Mouse (Mus musculus) CH12.LX (cell line): ENCODE results near the gene Epb41l3. TPM values are rescaled to one million over a fixed set of nuclear protein-coding genes. Genes with fewer than 3 reads are reported as not detected.
A peak's percentile ranks its signal among the peaks of the same experiment; 100 is the strongest.

Source experiments
- DNase-seq: peaks from one replicate; pipeline ENCODE4 v3.0.0-alpha.2; 2013; ENCODE audit errors: extremely low read depth
- H3K27ac ChIP-seq: 2 replicates; pipeline ENCODE4 v1.5.1; 2012; ENCODE audit warnings: low read depth, mild to moderate bottlenecking, control low read depth, moderate library complexity; ENCODE audit not compliant: insufficient read depth
- H3K27me3 ChIP-seq: replicated peaks from 2 replicates; pipeline ENCODE3; 2012; ENCODE audit warnings: inconsistent platforms
- H3K36me3 ChIP-seq, 2 experiments: replicated peaks in 1 of 2; 2 replicates each; pipeline versions ENCODE3 to v1.6.1; 2012; ENCODE audit warnings: inconsistent platforms in 1 of 2, low read length in 1 of 2, mild to moderate bottlenecking in 1 of 2, mixed read lengths in 1 of 2, moderate library complexity in 1 of 2; ENCODE audit not compliant: control insufficient read depth in 1 of 2, insufficient read depth in 1 of 2
- H3K4me1 ChIP-seq, 2 experiments: 2 replicates each; pipeline ENCODE4 v1.6.1; 2012; ENCODE audit warnings: inconsistent platforms in 1 of 2, moderate library complexity in 1 of 2; ENCODE audit not compliant: insufficient read depth in 2 of 2, control insufficient read depth in 1 of 2
- H3K4me2 ChIP-seq: 2 replicates; pipeline ENCODE4 v1.6.1; 2012; ENCODE audit warnings: low read depth, mild to moderate bottlenecking, control low read depth; ENCODE audit not compliant: poor library complexity, insufficient read depth, severe bottlenecking
- H3K4me3 ChIP-seq, 3 experiments: fragments of 150-350 bp in 1 of 3; sonication (generic) in 1 of 3; replicated peaks in 1 of 3; 2 replicates each; pipeline versions ENCODE3 to v1.5.1; 2011 to 2012; ENCODE audit warnings: low read depth in 2 of 3, low read length in 2 of 3, mild to moderate bottlenecking in 2 of 3, moderate library complexity in 2 of 3, control low read depth in 1 of 3, improper control_type of control experiment in 1 of 3, inconsistent platforms in 1 of 3, mixed read lengths in 1 of 3; ENCODE audit not compliant: poor library complexity in 1 of 3
- H3K79me2 ChIP-seq: replicated peaks from 2 replicates; pipeline ENCODE4 v1.6.1; 2012; ENCODE audit warnings: mild to moderate bottlenecking, moderate library complexity; ENCODE audit not compliant: control insufficient read depth, poor library complexity, insufficient read depth, severe bottlenecking; ENCODE audit errors: extremely low read depth
- H3K9ac ChIP-seq: 2 replicates; pipeline ENCODE4 v1.6.1; 2012; ENCODE audit warnings: low read depth, mild to moderate bottlenecking, control low read depth, moderate library complexity; ENCODE audit not compliant: insufficient read depth
- H3K9me3 ChIP-seq: replicated peaks from 2 replicates; pipeline ENCODE3; 2012; ENCODE audit warnings: low read length, inconsistent platforms, mixed read lengths
- CHD1 ChIP-seq: IDR thresholded peaks from 2 replicates; pipeline ENCODE4 v1.6.1; 2012; ENCODE audit warnings: low read depth, low read length, improper control_type of control experiment, inconsistent platforms
- CHD2 ChIP-seq: IDR thresholded peaks from 2 replicates; pipeline ENCODE4 v1.6.1; 2011; ENCODE audit warnings: low read length, improper control_type of control experiment
- E2F4 ChIP-seq: IDR thresholded peaks from 2 replicates; pipeline ENCODE4 v1.6.1; 2011; ENCODE audit warnings: low read depth, low read length, improper control_type of control experiment; ENCODE audit not compliant: insufficient replicate concordance
- ELF1 ChIP-seq: IDR thresholded peaks from 2 replicates; pipeline ENCODE4 v1.6.1; 2014; ENCODE audit warnings: low read depth, mild to moderate bottlenecking, inconsistent platforms, low read length, improper control_type of control experiment
- ETS1 ChIP-seq: conservative IDR thresholded peaks from 2 replicates; pipeline ENCODE4 v1.6.1; 2012; ENCODE audit warnings: low read depth, mild to moderate bottlenecking, inconsistent platforms, low read length, improper control_type of control experiment, moderate library complexity
- GABPA ChIP-seq: IDR thresholded peaks from 2 replicates; pipeline ENCODE4 v1.6.1; 2012; ENCODE audit warnings: low read depth, low read length, improper control_type of control experiment, inconsistent platforms; ENCODE audit not compliant: insufficient replicate concordance
- JUND ChIP-seq: conservative IDR thresholded peaks from 2 replicates; pipeline ENCODE4 v1.6.1; 2011; ENCODE audit warnings: low read depth, low read length, improper control_type of control experiment
- KAT2A ChIP-seq: IDR thresholded peaks from 2 replicates; pipeline ENCODE4 v1.6.1; 2012; ENCODE audit warnings: low read length, improper control_type of control experiment, inconsistent platforms; ENCODE audit not compliant: insufficient replicate concordance
- MAX ChIP-seq: IDR thresholded peaks from 2 replicates; pipeline ENCODE4 v1.6.1; 2011; ENCODE audit warnings: low read length, improper control_type of control experiment
- MEF2A ChIP-seq: IDR thresholded peaks from 2 replicates; pipeline ENCODE4 v1.6.1; 2014; ENCODE audit warnings: low read depth, mild to moderate bottlenecking, inconsistent platforms, low read length, improper control_type of control experiment, borderline replicate concordance
- MYC ChIP-seq: IDR thresholded peaks from 2 replicates; pipeline ENCODE4 v1.6.1; 2011; ENCODE audit warnings: low read depth, mild to moderate bottlenecking, improper control_type of control experiment, low read length
- POLR2A ChIP-seq: IDR thresholded peaks from 2 replicates; pipeline ENCODE4 v1.6.1; 2011; ENCODE audit warnings: low read depth, mild to moderate bottlenecking, improper control_type of control experiment, low read length
- POLR2AphosphoS2 ChIP-seq: IDR thresholded peaks from 2 replicates; pipeline ENCODE4 v1.6.1; 2011; ENCODE audit warnings: low read depth, low read length, improper control_type of control experiment
- RAD21 ChIP-seq: IDR thresholded peaks from 2 replicates; pipeline ENCODE4 v1.6.1; 2011; ENCODE audit warnings: low read depth, mild to moderate bottlenecking, low read length, improper control_type of control experiment, moderate library complexity
- RCOR1 ChIP-seq: conservative IDR thresholded peaks from 2 replicates; pipeline ENCODE4 v1.6.1; 2012; ENCODE audit warnings: low read depth, mild to moderate bottlenecking, inconsistent platforms, low read length, improper control_type of control experiment
- SMC3 ChIP-seq: IDR thresholded peaks from 2 replicates; pipeline ENCODE4 v1.6.1; 2011; ENCODE audit warnings: low read depth, low read length, improper control_type of control experiment
- UBTF ChIP-seq: IDR thresholded peaks from 2 replicates; pipeline ENCODE4 v1.6.1; 2012; ENCODE audit warnings: low read depth, mild to moderate bottlenecking, inconsistent platforms, low read length, improper control_type of control experiment, moderate library complexity
- USF1 ChIP-seq: IDR thresholded peaks from 2 replicates; pipeline ENCODE4 v1.6.1; 2014; ENCODE audit warnings: low read depth, mild to moderate bottlenecking, inconsistent platforms, low read length, improper control_type of control experiment
- USF2 ChIP-seq: conservative IDR thresholded peaks from 2 replicates; pipeline ENCODE4 v1.6.1; 2011; ENCODE audit warnings: low read depth, low read length, improper control_type of control experiment
- ZKSCAN1 ChIP-seq: IDR thresholded peaks from 2 replicates; pipeline ENCODE4 v1.6.1; 2012; ENCODE audit warnings: low read depth, inconsistent platforms, low read length, improper control_type of control experiment, borderline replicate concordance
- ZMIZ1 ChIP-seq: IDR thresholded peaks from 2 replicates; pipeline ENCODE4 v1.6.1; 2012; ENCODE audit warnings: low read depth, mild to moderate bottlenecking, inconsistent platforms, low read length, improper control_type of control experiment
- dilution Hi-C: fragments of 300-500 bp; cut with MboI; formaldehyde crosslinking; loops from 2 replicates; pipeline ENCODE4 v1.14.3; 2020; ENCODE audit warnings: low sequenced_read_pairs; ENCODE audit not compliant: extremely low pct_unique_long_range_greater_than_20kb, extremely low pct_ligation_motif_present
- in situ Hi-C: fragments of 300-500 bp; cut with MboI; formaldehyde crosslinking; loops from 3 replicates; pipeline ENCODE4 v1.14.3; 2019; ENCODE audit warnings: low sequenced_read_pairs, low pct_ligation_motif_present, low pct_unique_long_range_greater_than_20kb, mixed read lengths
- polyA plus RNA-seq: library from polyadenylated mRNA; unstranded; fragments of >175 nt; gene quantifications from 2 replicates; pipeline ENCODE4 v1.2.1, GENCODE M21; 2012; ENCODE audit warnings: low read depth; ENCODE audit not compliant: insufficient read length
- total RNA-seq, 2 experiments: library from RNA; depleted of rRNA; stranded (reverse); fragments of 300-350 nt in 1 of 2; fragments of >200 nt in 1 of 2; gene quantifications; 2 replicates each; pipeline ENCODE4 v1.2.3; 2012 to 2014

The Epb41l3 gene
- total and polyA plus RNA-seq, 3 experiments: not detected

DNA sequence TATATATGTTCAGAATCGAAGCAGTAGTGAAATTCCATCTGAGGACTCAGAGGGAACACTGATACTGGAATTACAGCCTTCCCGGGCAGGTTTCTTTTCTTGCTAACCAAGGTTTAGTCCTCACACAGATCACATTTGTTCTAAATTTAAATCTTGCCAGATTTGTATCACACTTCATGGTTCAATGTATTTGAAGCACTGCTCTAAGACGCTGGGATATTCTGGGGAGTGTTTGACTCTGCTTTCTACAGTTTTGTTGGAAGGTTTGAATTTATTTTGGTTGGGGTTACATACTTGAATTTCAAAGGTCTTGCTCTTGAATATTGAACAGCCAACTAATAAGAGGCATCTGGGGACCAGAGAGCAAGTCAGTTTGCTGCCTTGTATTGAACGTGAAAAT is 234.4 kb downstream of the Epb41l3 start:
- no peak for DNase-seq
- Histone ChIP-seq H3K4me3 (no peak overlapping the region), H3K79me2 (no peaks in the 10 kb centered on the region), H3K4me1 (no peaks in the 10 kb centered on the region), H3K9ac (no peak overlapping the region), H3K9me3 (peaks cover 35% of the 10 kb centered on the region), H3K36me3 (no peaks in the 10 kb centered on the region), H3K27me3 (no peaks in the 10 kb centered on the region), H3K4me2 (no peak overlapping the region), H3K27ac (no peak overlapping the region)
- dilution Hi-C loops (no loop called here), in situ Hi-C loops (no loop called here)
- TF ChIP-seq MEF2A (no peak), ELF1 (no peak), ZMIZ1 (no peak), KAT2A (no peak), UBTF (no peak), JUND (no peak), MAX (no peak), RCOR1 (no peak), RAD21 (no peak), MYC (no peak), E2F4 (no peak), POLR2AphosphoS2 (no peak), POLR2A (no peak), SMC3 (no peak)

DNA sequence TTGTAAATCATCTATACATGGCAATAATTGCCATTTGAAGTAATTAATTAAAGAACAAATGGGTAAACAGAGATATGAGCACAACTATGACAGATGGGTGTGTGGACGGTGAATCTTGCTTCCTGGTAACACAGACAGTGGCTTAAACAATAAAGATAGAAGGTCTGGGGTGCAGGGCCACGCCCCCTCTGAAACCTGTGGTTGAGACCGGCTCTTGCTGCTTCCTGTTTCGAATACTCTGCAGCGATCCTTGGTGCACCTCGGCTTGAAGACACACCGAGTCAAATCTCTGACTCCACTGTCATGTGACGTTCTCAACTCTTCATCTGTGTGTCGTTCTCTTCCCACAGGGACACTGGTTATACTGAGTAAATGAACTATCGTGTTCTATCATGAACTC is 245.0 kb downstream of the Epb41l3 start:
- Histone ChIP-seq H3K4me1 (peaks cover 0 to 15% of the 10 kb centered on the region in 2 experiments; a peak in 1 of 4 replicates), H3K9ac (no peak overlapping the region), H3K79me2 (no peaks in the 10 kb centered on the region), H3K27ac (no peak overlapping the region)
- in situ Hi-C loops: no loop called here
- TF ChIP-seq RAD21 (no peak), USF2 (no peak), ZKSCAN1 (no peak), CHD1 (no peak), RCOR1 (no peak), USF1 (no peak), CHD2 (no peak), ETS1 (no peak), GABPA (no peak), ELF1 (no peak)
- TF ChIP-seq, all 38 proteins: peak for 0
- no peaks in the 10 kb centered on the region for H3K27me3 ChIP-seq
- no peak overlapping the region for H3K4me3 ChIP-seq
- H3K9me3 ChIP-seq: peaks cover 16% of the 10 kb centered on the region
- peak; percentile 52 for DNase-seq
- dilution Hi-C loops: no loop called here
- no peaks in the 10 kb centered on the region for H3K36me3 ChIP-seq
- no peak overlapping the region for H3K4me2 ChIP-seq
